Mouse (Mus musculus): ENCODE results near the gene Tbx5. TPM values are rescaled to one million over a fixed set of nuclear protein-coding genes. Genes with fewer than 3 reads are reported as not detected.

Tbx5 gene
- total and polyA plus RNA-seq, 3 experiments: 22.6 to 36.9 (median 26.5) TPM

- TF ChIP-seq POLR2A (IDR thresholded peaks at IDR 0.05; ENCODE audit: insufficient read depth, low read depth, low read length) (no peak), EP300 (IDR thresholded peaks at IDR 0.05; ENCODE audit: insufficient read depth, low read depth, low read length) (0 out of 2 replicates have a peak, but pooled peaks have one; percentile 41)
- Histone ChIP-seq H3K27ac (no peak overlapping the region), H3K9ac (ENCODE audit: low read depth, low read length) (no peak overlapping the region), H3K4me3 (no peak overlapping the region), H3K4me1 (ENCODE audit: control insufficient read depth, insufficient read depth, low read length) (peaks cover 4% of the 10 kb centered on the region; the same call in 1 of the 2 replicates), H3K27me3 (ENCODE audit: control insufficient read depth, insufficient read depth, low read length) (no peaks in the 10 kb centered on the region), H3K79me2 (replicated peaks; ENCODE audit: control insufficient read depth, insufficient read depth, low read length) (no peaks in the 10 kb centered on the region), H3K36me3 (ENCODE audit: control insufficient read depth, insufficient read depth, low read length) (no peaks in the 10 kb centered on the region)
- peak in 1 of 2 experiments; percentile 56 for DNase-seq
- intact Hi-C loops (cut with DNase I): no loop called here
- 51% methylated on average over 5 of the region's 5 CpGs for WGBS
Measured at GRCm38 (mm10) chr5:119861301-119861700, 28.8 kb downstream of the Tbx5 start.

- 51% methylated on average over 5 of the region's 5 CpGs for WGBS
- TF ChIP-seq EP300 (IDR thresholded peaks at IDR 0.05; ENCODE audit: insufficient read depth, low read depth, low read length): no peak
- TF ChIP-seq CTCF (IDR thresholded peaks at IDR 0.05): no peak
- no peak for TF ChIP-seq POLR2A (IDR thresholded peaks at IDR 0.05; ENCODE audit: insufficient read depth, low read depth, low read length)
- Histone ChIP-seq H3K79me2 (replicated peaks; ENCODE audit: control insufficient read depth, insufficient read depth, low read length) (no peaks in the 10 kb centered on the region), H3K36me3 (ENCODE audit: control insufficient read depth, insufficient read depth, low read length) (no peaks in the 10 kb centered on the region), H3K4me1 (ENCODE audit: control insufficient read depth, insufficient read depth, low read length) (peaks cover 4% of the 10 kb centered on the region; the same call in 1 of the 2 replicates), H3K4me3 (no peak overlapping the region), H3K27ac (no peak overlapping the region), H3K9ac (ENCODE audit: low read depth, low read length) (no peak overlapping the region), H3K27me3 (ENCODE audit: control insufficient read depth, insufficient read depth, low read length) (no peaks in the 10 kb centered on the region)
- DNase-seq: peak in 1 of 2 experiments; percentile 17
- intact Hi-C loops (cut with DNase I): no loop called here
Measured at GRCm38 (mm10) chr5:119862431-119862830, 30.0 kb downstream of the Tbx5 start.

- DNase-seq: no peak
- intact Hi-C loops (cut with DNase I): no loop called here
- H3K4me3 ChIP-seq: no peak overlapping the region
Measured at GRCm38 (mm10) chr5:119866277-119867235, 34.1 kb downstream of the Tbx5 start.

GRCm38 (mm10) chr5:119867986-119868385 is 35.5 kb downstream of the Tbx5 start:
- Histone ChIP-seq H3K4me3 (no peak overlapping the region), H3K79me2 (replicated peaks; ENCODE audit: control insufficient read depth, insufficient read depth, low read length) (no peaks in the 10 kb centered on the region), H3K27ac (no peak overlapping the region; the same call in 1 of the 2 replicates), H3K36me3 (ENCODE audit: control insufficient read depth, insufficient read depth, low read length) (no peaks in the 10 kb centered on the region), H3K27me3 (ENCODE audit: control insufficient read depth, insufficient read depth, low read length) (no peaks in the 10 kb centered on the region), H3K9ac (ENCODE audit: low read depth, low read length) (no peak overlapping the region), H3K4me1 (ENCODE audit: control insufficient read depth, insufficient read depth, low read length) (no peaks in the 10 kb centered on the region; the same call in 1 of the 2 replicates)
- TF ChIP-seq CTCF (IDR thresholded peaks at IDR 0.05): no peak
- TF ChIP-seq EP300 (IDR thresholded peaks at IDR 0.05; ENCODE audit: insufficient read depth, low read depth, low read length): no peak
- TF ChIP-seq POLR2A (IDR thresholded peaks at IDR 0.05; ENCODE audit: insufficient read depth, low read depth, low read length): no peak
- intact Hi-C loops (cut with DNase I): no loop called here
- 81% methylated on average over 6 of the region's 6 CpGs for WGBS
- DNase-seq: no peak

More at GRCm38 (mm10) chr5:119866277-119867235, 34.1 kb downstream of the Tbx5 start:
- no peak for TF ChIP-seq POLR2A (IDR thresholded peaks at IDR 0.05; ENCODE audit: insufficient read depth, low read depth, low read length)
- TF ChIP-seq EP300 (IDR thresholded peaks at IDR 0.05; ENCODE audit: insufficient read depth, low read depth, low read length): no peak
- no peak for TF ChIP-seq CTCF (IDR thresholded peaks at IDR 0.05)
- no peak overlapping the region for H3K9ac ChIP-seq (ENCODE audit: low read depth, low read length)
- no peaks in the 10 kb centered on the region for H3K36me3 ChIP-seq (ENCODE audit: control insufficient read depth, insufficient read depth, low read length)
- peaks cover 2% of the 10 kb centered on the region for H3K4me1 ChIP-seq (ENCODE audit: control insufficient read depth, insufficient read depth, low read length)
- no peaks in the 10 kb centered on the region for H3K79me2 ChIP-seq (replicated peaks; ENCODE audit: control insufficient read depth, insufficient read depth, low read length)
- H3K27me3 ChIP-seq (ENCODE audit: control insufficient read depth, insufficient read depth, low read length): no peaks in the 10 kb centered on the region
- H3K27ac ChIP-seq: no peak overlapping the region
- WGBS: 55% methylated on average over 31 of the region's 31 CpGs

DNA sequence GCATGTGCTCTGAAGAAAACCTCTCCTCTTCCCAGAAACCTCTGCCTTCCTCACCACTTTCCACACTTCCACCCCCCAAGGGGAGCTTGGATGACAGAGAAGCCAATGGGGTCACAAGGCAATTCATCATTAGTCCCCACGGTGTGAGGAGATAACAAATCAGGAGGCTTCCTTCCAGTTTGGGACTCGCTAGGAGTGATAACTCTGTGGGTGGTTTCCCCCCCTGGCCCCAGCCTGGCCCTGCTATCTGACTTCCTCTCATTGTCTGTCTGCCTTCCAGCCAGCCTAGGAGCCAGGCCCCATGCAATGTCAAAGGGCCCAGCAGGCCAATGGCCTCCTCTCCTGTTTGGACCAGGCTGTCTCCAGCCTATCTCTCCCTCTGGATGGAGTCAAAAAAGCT is 43.0 kb downstream of the Tbx5 start:
- Histone ChIP-seq H3K36me3 (ENCODE audit: control insufficient read depth, insufficient read depth, low read length) (no peaks in the 10 kb centered on the region), H3K4me3 (no peak overlapping the region), H3K9ac (ENCODE audit: low read depth, low read length) (no peak overlapping the region), H3K4me1 (ENCODE audit: control insufficient read depth, insufficient read depth, low read length) (peaks cover 12% of the 10 kb centered on the region), H3K79me2 (replicated peaks; ENCODE audit: control insufficient read depth, insufficient read depth, low read length) (no peaks in the 10 kb centered on the region), H3K27me3 (ENCODE audit: control insufficient read depth, insufficient read depth, low read length) (no peaks in the 10 kb centered on the region), H3K27ac (no peak overlapping the region)
- intact Hi-C loops (cut with DNase I): no loop called here
- WGBS: 0% methylated on average over 2 of the region's 2 CpGs
- peak in 1 of 2 experiments; percentile 52 for DNase-seq
- no peak for TF ChIP-seq CTCF (IDR thresholded peaks at IDR 0.05)
- no peak for TF ChIP-seq POLR2A (IDR thresholded peaks at IDR 0.05; ENCODE audit: insufficient read depth, low read depth, low read length)
- no peak for TF ChIP-seq EP300 (IDR thresholded peaks at IDR 0.05; ENCODE audit: insufficient read depth, low read depth, low read length)

DNA sequence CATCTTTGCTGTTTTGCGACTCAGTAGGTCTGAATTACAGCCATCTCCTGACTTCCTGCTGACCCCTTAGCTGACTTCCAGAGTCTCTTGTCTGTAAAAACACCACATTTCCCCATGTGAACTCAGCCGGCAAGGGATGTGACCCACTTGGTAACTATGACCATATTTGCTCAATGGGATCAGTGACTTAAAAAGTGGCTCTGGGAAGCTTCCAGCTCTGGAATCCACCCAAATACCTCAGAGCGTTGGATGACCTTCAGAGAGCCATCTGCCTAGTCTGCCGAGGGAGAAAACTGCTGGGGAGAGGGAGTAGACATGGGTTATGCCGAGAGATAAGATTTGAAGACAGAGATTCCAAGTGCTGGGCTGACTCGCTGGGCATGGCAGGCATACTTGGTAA is 44.7 kb downstream of the Tbx5 start:
- H3K36me3 ChIP-seq (ENCODE audit: control insufficient read depth, insufficient read depth, low read length): no peaks in the 10 kb centered on the region
- intact Hi-C loops (cut with DNase I): no loop called here
- H3K4me1 ChIP-seq (ENCODE audit: control insufficient read depth, insufficient read depth, low read length): peaks cover 12% of the 10 kb centered on the region

More for the DNA sequence above, 44.7 kb downstream of the Tbx5 start:
- peak; percentile 50 to 70 for DNase-seq
- Histone ChIP-seq H3K9ac (ENCODE audit: low read depth, low read length) (no peak overlapping the region), H3K27ac (peak overlapping the region; percentile 0; the same call in 1 of the 2 replicates), H3K27me3 (ENCODE audit: control insufficient read depth, insufficient read depth, low read length) (no peaks in the 10 kb centered on the region), H3K79me2 (replicated peaks; ENCODE audit: control insufficient read depth, insufficient read depth, low read length) (no peaks in the 10 kb centered on the region), H3K4me3 (no peak overlapping the region)
- 21% methylated on average over 6 of the region's 6 CpGs for WGBS
- no peak for TF ChIP-seq POLR2A (IDR thresholded peaks at IDR 0.05; ENCODE audit: insufficient read depth, low read depth, low read length)
- 0 out of 2 replicates have a peak, but pooled peaks have one; percentile 16 for TF ChIP-seq EP300 (IDR thresholded peaks at IDR 0.05; ENCODE audit: insufficient read depth, low read depth, low read length)

All from heart, adult 2 months (tissue).